ENCODE assay signal across 11 mouse cellular contexts in genomic region chrX:169915738-169916137, GRCm38 (mm10).
DNase-seq lines count a peak whose midpoint lies in the region; ATAC-seq lines count a peak whose summit lies in the region.
"Had no signal": no experiment of that assay in that cellular context is flagged by ENCODE, and none has a peak within 500 bp of the region (broad histone marks: within the 10 kb centered on the region; RNA-seq: fewer than 3 reads in every experiment).

No protein-coding gene starts in this region.

- intact Hi-C loops in heart, postnatal 36 days (cut with DNase I) = loop anchor here (1.0 kb wide), 1 partner anchor 71 kb away; no protein-coding TSS in a partner anchor

- no peak overlapping the region for H3K27ac ChIP-seq in liver, embryonic 16.5 days (ENCODE audit: low read length)
- H3K27ac ChIP-seq in midbrain, embryonic 15.5 days = no peak overlapping the region
- H3K27ac ChIP-seq: hindbrain, embryonic 15.5 days had no signal

- 44% methylated on average over 6 of the region's 6 CpGs for WGBS in liver, embryonic 16.5 days (ENCODE audit: insufficient replicate concordance)
- 84% methylated on average over 6 of the region's 6 CpGs for WGBS in midbrain, embryonic 15.5 days

- H3K27me3 ChIP-seq in liver, embryonic 16.5 days (ENCODE audit: control insufficient read depth, insufficient read depth, low read depth, low read length) = no peaks in the 10 kb centered on the region
- H3K27me3 ChIP-seq in midbrain, embryonic 15.5 days (replicated peaks) = 0 out of 2 replicates have a peak, but pooled peaks cover 2% of the 10 kb centered on the region

- no peak overlapping the region for H3K9ac ChIP-seq in liver, embryonic 16.5 days (ENCODE audit: low read depth, low read length)
- no peak overlapping the region for H3K9ac ChIP-seq in midbrain, embryonic 15.5 days
- H3K9ac ChIP-seq: hindbrain, embryonic 15.5 days had no signal

- no peak overlapping the region for H3K4me3 ChIP-seq in liver, embryonic 16.5 days (ENCODE audit: low read depth, low read length)
- H3K4me3 ChIP-seq in midbrain, embryonic 15.5 days = no peak overlapping the region
- H3K4me3 ChIP-seq: erythroblast, embryonic 14.5 days; hindbrain, embryonic 15.5 days; myocyte had no signal

- H3K9me3 ChIP-seq in liver, embryonic 16.5 days (replicated peaks; ENCODE audit: control insufficient read depth, low read length) = no peaks in the 10 kb centered on the region
- no peaks in the 10 kb centered on the region for H3K9me3 ChIP-seq in midbrain, embryonic 15.5 days
- H3K9me3 ChIP-seq: hindbrain, embryonic 15.5 days had no signal

- H3K4me2 ChIP-seq in liver, embryonic 16.5 days (ENCODE audit: low read depth, low read length) = no peak overlapping the region
- no peak overlapping the region for H3K4me2 ChIP-seq in midbrain, embryonic 15.5 days
- H3K4me2 ChIP-seq: hindbrain, embryonic 15.5 days had no signal

- DNase-seq in kidney, adult 18-20 months = peak; percentile 40
- no peak for DNase-seq in kidney, postnatal 10 days
- DNase-seq in heart, adult 18-20 months = peak; percentile 22 to 42
- DNase-seq in heart, postnatal 36 days = peak; percentile 21 to 30
- DNase-seq in retina, postnatal 1 day = no peak
- DNase-seq: cerebellum, postnatal 14 days had no signal

- no peaks in the 10 kb centered on the region for H3K4me1 ChIP-seq in liver, embryonic 16.5 days (ENCODE audit: control insufficient read depth, low read depth, low read length)
- no peaks in the 10 kb centered on the region for H3K4me1 ChIP-seq in midbrain, embryonic 15.5 days
- H3K4me1 ChIP-seq: hindbrain, embryonic 15.5 days had no signal

- ATAC-seq in liver, embryonic 16.5 days (ENCODE audit: low read depth) = peak; percentile 45
- no peak for ATAC-seq in midbrain, embryonic 15.5 days (replicated peaks)

- H3K36me3 ChIP-seq in liver, embryonic 16.5 days (ENCODE audit: control insufficient read depth, insufficient read depth) = no peaks in the 10 kb centered on the region
- no peaks in the 10 kb centered on the region for H3K36me3 ChIP-seq in midbrain, embryonic 15.5 days (replicated peaks)
- H3K36me3 ChIP-seq: hindbrain, embryonic 15.5 days had no signal

Comparison
In these comparisons a context has a peak if more than half of its experiments do, and no peak if none do; other contexts are left out.
1. DNase-seq: peak in kidney, adult 18-20 months (single experiment), heart, adult 18-20 months (2 of 2) and heart, postnatal 36 days (2 of 2); none in kidney, postnatal 10 days (single experiment) and retina, postnatal 1 day (single experiment).